Mouse (Mus musculus) spleen, postnatal 10 days (tissue): ENCODE results near the gene Ggn.
A peak's percentile ranks its signal among the peaks of the same experiment; 100 is the strongest.
"Not testable (repeated sequence)": the region's sequence is repeated elsewhere in the genome, so short reads cannot be mapped to it uniquely, and the experiment has no call there.

Source experiments
- DNase-seq, 2 experiments: peaks; one replicate each; pipeline ENCODE4 v3.0.0; 2021 to 2022; ENCODE audit warnings: low spot score in 2 of 2

Gene Ggn

DNA sequence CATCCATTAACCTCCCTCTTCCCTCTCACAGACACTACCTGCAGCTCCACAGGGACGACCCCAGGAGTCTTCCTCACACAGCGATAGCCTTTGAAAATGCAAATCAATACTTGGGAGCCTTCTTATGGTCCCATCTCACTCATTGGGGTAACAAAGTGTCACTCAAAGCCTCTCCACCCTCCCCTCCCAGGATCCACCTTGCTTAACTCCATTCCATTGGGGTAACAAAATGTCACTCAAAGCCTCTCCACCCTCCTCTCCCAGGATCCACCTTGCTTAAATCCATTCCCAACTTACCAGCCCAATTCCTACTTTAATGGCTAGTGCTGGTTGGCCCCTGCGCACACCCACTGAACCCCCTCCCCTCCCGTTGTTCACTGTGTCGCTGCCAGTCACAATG lies 11.7 kb upstream of the Ggn start:
- DNase-seq, result no peak

DNA sequence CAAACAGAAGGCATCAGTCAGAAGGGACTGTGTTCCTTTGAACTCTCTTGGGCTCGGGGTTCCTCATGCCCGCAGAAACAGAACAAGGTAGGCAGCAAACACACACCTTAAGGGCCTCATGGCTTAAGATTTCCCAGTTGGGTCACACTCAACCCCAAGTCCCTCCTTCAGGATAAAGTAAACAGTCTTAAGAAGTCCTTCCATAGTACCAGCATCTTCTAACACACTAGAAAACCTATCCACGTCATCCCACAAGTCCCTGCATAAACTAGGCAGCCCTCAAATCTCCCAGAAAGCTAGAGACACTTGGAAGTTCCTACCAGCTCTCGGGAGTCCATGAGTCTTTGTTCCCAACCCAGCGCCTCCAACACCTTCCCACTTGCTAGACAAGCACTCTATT lies 7.7 kb upstream of the Ggn start:
- no peak for DNase-seq

DNA sequence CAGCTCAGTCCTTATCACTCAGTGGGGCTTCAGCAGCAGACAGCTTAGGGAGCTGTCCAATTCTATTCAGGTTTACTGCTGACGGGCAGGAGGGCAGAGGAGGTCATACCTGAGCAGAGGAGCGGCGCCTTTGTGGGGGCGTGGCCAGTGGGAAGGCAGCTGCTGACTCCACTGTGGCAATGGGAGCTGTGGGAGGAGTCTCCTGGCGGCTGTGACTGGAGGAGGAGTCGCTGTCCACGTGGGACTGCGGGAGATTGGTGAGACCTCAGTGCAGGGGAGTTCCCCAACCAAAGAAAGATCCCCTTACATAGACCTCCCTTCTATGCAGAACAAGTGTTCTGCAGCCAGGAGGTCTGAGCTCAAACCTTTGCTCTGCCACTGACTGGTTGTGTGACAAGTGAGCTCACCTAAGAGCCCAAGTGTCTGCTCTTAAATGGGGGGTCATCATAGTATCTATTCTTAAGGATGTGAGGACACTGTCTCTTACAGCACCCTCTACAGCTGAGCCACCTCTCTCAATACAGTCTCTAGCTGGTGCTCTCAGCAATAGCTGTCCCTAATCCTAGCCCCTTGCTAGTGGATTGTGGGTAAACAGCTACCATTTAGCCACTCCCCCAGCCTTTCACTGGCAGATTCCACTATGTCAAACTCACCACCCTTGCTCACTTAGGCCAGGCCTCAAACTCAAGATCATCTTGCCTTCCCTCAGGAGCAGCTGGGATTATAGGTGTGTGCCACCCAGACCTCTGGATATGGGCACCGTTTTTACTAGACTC lies 7.1 kb upstream of the Ggn start:
- DNase-seq, result peak in 1 of 2 experiments; percentile 55

DNA sequence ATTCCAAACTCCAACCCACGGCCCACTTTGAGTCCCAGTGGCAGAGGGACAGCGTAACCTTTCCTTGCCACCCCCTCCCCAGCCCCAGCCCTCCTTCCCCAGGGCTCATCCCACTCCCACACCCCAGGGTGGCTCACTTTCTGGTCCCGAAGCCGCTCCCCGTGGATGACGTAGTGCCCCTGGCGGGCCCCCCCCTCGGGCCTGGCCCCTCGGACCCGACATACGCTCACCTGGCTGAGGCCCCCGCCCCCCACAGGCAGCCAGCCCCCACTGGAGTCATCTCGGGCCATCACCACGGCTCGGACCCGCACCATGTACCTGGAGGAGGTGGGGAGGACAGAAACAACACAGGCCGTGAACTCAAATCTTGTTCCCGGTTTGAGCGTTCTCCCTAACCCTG lies 2.4 kb upstream of the Ggn start:
- no peak for DNase-seq

DNA sequence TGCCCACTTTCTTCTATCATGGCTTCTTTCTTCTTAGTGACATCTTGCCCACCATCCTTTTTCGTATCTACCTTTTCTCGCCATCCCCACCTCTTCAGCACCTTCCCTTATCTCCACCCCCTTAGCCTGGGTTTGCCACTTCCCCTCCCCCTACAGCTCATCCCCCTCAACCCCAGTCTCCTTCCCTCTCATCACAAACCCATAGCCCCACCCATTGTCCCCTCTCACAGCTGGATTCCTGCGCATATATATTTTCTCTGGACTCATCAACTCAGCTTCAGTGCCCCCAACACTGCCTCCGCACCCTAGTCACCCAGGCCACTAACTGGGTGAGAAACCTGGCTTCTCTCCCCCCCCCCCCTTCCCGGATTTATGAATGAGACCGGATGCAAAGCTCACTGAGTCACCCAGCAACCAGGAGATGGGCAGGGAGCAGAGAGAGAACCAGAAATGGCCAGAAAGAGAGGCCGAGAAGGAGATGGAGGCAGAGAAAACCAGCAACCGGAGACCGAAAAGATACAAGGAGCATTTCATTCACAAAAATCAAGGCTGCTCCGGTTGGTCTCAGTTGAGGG lies 1.8 kb upstream of the Ggn start:
- no peak for DNase-seq

DNA sequence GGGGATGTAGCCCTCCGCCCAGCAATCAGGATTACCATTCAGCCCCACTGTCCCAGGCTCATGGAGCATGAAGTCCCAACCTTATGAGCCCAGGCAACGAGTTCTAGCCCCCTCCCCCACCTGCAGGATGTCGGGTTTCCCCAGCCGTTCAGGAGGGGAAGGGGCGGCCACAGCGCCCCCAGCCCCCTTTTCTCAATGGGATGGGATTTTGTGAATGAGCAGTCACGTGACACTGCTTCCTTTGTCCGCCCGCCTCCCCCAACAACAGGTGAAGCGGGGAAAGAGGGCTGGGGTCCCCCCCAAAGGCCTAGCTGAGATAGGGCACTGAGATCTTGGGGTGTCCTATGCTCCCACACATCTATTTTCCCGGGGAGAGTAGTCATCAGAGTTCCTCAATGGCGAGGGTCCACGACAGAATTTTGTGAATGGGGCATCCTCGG lies 1.2 kb upstream of the Ggn start:
- no peak for DNase-seq

DNA sequence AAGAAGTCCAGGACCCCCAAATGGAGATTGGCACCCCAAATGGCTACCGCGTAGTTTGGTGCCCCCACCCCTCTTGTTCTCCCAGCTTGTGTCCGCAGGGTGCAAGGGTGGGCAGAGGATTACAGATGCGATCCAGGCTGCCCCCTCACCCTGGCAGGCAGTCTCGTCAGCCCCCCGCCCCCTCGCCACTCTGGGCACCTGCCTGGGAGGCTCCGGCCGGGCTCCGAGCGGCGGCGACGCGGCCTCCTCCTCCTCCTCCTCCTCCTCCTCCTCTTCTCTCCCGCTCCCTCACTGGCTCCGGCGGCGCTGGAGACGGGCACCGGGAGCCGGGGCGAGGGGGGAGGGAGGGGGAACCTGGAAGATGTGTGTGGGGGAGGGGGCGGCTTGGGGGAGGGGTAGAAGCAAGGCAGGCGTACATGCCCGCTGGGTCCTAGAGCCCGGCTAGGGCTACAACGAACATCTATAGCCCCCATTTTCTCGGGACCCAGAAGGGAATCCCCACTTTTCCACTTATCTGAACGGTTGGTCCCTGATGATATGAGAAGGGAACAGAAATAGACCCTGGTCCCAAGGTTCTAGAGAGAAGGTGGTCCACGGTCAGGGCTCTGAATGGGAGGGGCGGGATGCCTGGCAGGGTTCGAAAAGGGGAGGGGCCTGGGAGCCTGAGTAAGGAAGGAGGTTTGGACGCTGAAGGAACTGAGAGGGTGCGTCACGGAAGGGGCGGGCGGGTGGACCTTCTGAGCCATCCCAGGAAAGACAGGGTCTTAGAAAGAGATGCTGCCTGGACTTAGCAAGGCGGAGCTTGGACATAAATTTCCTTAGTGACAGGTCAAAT lies 562 bp upstream of the Ggn start:
- peak in 1 of 2 experiments; percentile 43 for DNase-seq

DNA sequence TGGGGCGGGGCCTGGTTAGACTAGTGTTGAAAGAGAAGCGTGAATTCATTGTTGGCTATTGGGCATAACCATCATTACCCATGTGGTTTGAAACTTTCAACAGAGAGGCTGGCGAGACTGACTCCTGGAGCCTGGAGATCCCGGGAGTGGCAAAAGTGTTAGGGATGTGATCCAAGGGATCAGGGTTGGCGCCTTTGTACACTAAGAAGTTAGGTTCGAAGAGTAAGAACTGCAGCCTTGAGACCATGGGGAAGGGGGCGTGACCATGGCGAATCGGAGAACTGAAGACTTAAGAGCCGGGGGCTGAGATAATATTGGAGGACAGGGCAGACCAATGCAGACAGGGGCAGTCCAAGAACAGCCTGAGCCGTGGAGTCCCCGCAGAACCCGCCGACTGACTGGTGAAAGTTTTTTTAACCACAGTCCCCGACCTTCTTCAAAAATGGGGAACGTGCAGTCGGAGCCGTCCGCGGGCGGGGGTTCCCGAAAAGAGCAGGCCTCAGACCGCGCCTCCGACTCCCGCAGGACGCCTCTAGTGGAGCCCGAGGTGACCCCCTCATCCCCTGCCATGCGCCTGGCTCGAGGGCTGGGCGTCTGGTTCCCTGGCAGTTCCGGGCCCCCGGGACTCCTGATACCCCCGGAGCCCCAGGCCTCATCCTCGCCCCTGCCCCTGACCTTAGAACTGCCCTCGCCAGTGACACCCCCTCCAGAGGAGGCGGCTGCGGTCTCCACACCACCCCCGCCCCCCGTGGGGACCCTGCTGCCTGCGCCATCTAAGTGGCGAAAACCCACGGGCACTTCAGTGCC lies 948 bp downstream of the Ggn start:
- DNase-seq, result peak in 1 of 2 experiments; percentile 54

DNA sequence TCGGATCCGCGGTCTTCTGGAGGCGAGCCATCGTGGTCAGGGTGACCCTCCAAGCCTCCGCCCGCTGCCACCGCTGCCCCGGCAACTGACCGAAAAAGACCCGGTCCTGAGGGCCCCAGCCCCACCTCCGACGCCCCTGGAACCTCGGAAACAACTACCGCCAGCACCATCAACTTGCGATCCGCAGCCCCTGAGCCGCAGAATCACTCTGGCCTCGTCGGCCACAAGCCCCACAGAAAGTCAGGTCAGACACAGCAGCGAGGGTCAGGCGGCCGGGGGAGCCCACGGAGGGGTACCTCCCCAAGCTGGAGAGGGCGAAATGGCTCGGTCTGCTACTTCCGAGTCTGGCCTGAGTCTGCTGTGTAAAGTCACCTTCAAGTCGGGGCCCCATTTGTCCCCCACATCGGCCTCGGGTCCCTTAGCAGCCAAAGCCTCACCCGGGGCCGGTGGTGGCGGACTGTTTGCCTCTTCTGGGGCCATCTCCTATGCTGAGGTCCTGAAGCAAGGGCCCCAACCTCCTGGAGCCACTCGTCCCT lies 1.6 kb downstream of the Ggn start:
- DNase-seq, result no peak

DNA sequence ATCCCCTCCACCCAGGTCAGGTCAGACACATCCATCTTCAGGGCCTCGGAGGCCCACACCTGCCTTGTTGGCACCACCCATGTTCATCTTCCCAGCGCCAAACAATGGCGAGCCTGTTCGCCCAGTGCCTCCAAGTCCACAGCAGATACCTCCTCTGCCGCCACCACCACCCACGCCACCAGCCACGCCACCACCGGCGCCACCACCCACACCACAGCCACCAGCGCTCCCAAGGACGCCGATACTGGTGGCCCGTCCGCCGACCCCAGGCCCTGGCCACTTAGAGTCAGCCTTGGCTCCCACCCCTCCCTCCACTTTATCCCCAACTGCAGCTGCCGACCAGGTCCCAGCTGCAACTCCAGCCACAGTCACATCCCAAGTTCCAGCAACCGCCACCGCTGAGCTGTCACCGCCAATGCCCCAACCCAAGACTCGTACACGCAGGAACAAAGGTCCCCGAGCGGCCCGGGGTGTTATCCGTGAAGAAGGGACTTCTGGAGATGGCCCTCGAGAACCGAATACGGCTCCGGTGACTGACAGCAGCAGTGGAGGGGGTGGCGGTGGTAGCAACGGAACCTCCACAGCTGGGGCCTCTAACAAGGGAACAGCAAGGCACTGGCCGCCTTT lies 2.5 kb downstream of the Ggn start:
- no peak for DNase-seq

DNA sequence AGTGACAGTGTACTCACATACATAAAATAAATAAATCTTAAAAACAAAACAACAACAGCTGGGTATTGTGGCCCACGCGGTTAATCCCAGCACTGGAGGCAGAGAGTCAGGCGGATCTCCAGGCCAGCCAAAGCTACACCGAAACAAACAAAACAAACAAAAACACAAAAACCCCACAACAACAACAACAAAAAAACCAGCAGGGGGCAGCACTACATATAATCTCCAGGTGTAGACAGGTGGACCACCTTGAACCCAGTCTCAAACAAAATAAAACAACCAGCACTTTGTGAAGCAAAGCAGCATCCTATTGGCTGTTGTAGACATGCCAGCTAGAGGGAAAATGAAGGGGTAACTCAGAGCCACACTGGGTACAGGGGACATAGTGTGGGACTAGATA lies 8.1 kb downstream of the Ggn start:
- peak in 1 of 2 experiments; percentile 26 for DNase-seq

DNA sequence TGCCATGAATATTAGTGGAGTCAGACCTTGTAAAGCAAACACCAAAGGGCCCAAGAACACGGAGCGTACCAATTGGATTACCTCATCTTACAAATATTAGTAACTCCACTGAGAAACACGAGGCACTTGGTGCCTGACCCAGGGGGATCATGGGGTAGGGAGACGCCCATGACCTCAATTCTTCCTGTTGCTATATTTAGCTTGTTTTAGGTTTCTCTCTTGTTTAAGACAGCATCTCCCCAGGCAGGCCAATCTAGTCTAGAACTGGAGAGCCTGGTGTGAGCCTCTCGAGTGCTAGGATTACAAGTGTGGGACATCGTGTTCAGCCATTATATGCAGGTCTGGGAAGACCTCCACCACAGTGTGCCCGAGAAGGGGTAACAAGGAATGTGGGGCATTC lies 9.3 kb downstream of the Ggn start:
- peak in 1 of 2 experiments; percentile 25 for DNase-seq

DNA sequence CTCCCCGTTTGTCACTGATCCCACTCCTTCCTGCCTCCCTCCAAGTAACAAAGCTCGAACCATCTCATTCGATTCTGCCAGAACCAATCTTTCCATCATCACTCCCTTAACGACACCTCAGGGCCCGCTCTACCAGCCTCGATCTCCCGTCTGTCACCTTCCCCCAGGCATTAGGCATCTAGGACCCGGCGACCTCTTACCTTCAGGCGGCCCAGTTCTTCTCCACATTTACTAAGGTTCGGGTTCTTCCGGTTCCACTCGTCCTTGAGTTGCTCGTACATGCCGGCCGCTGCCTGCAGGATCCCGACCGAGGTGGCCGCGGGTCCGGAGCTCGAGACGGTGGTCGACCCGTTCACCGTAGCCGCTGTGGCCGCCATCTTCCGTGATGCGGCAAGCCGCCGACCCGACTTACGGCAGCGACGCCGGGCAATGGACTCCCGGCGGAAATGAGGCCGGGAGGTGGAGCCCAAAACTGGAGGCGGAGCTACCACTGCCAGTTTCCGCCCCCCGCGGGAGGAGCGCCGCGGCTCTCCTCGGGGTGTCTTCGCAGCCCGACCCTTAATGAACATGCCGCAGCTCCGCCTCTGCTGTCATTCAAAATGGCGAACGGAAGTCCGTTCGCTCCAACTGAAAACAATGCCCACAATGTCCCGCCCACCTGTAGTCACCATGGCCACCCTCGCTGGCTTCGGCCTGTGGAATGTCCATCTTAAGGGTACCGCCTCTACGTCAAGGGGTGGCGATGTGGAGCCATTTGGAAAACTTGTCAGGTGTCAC lies 10.3 kb downstream of the Ggn start, which contains the start of gene Psmd8:
TSS of gene Psmd8 (minus strand) at position 625 of the 777 bp plus-strand sequence.
- DNase-seq, result peak; percentile 89 to 96

DNA sequence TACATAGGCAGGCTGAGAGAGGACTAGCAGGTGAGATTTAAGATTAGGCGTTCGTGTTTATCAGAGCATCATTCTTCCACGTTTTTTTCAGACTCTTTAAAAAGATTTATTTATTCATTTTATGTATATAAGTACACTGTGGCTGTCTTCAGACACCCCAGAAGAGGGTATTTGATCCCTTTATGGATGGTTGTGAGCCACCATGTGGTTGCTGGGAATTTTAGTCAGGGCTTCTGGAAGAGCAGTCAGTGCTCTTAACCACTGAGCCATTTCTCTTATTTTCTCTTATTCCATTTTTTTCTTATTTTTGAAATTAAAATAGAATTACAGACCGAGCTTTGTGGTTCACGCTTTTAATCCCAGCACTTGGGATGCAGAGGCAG lies 10.8 kb downstream of the Ggn start:
- DNase-seq, result no peak

DNA sequence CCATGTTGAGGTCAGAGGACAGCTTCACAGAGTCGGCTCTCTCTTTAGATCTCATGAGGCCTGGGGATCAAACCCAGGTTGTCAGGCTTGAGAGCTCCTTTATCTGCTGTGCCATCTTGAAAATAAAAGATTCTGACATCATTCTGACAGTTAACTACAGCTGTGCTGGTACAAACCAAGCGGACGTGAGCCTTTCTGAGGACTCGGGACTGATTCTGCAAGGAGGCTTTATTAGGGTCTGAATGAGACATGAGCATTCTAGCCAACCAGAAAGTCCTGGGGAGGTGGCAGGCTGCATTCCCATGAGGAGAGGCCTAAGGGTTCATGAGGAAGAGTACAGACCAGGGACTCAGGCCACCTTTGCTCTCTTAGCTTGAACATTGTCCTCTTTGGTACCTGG lies 11.3 kb downstream of the Ggn start:
- DNase-seq, result not testable (repeated sequence)

DNA sequence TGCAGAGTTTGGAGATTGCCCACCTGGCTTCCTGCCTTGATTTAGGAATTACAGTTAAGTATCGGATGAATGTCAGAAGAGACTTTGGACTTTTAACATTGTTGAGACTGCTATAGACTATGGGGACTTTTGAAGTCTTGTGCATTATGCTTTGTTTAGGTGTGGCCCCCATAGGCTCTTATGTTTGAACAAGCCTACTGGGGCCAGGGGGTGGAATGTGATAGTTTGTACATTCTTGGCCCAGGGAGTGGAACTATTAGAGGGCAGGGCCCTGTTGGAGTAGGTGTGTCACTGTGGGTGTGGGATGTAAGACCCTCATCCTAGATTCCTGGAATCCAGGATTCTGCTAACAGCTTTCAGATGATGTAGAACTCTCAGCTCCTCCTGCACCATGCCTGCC lies 24.2 kb downstream of the Ggn start:
- not testable (repeated sequence) for DNase-seq

DNA sequence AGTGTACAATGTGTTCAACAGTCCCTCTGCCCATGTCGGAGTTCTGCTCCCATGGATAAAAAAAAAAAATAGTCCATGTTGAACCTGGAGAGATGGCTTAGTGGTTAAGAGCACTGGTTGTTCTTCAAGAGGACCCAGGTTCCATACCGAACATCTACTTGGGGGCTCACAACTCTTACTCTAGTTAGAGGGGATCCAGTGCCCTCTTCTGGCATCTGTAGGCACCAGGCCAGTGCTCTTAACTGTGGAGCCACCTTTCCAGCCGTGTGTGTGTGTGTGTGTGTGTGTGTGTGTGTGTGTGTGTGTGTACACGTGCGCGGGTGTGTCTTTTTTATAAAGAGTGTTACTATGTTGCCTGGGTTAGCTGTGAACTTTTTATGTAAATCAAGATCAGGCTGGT lies 32.6 kb downstream of the Ggn start:
- DNase-seq, result no peak

DNA sequence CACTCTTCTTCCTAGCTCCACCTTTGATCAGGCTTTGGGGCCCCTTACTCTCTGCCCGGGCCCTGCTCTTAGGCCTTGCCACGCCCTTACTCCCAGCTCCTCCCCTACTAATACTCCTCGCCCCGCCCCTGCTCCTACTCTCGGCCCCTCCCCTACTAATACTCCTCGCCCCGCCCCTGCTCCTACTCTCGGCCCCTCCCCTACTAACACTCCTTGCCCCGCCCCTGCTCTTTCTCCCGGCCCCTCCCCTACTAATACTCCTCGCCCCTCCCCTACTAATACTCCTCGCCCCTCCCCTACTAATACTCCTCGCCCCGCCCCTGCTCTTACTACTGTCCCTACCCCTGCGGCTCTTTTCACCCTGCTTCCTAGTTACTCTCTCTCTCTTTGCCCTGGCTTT lies 41.0 kb downstream of the Ggn start:
- peak in 1 of 2 experiments; percentile 69 for DNase-seq

DNA sequence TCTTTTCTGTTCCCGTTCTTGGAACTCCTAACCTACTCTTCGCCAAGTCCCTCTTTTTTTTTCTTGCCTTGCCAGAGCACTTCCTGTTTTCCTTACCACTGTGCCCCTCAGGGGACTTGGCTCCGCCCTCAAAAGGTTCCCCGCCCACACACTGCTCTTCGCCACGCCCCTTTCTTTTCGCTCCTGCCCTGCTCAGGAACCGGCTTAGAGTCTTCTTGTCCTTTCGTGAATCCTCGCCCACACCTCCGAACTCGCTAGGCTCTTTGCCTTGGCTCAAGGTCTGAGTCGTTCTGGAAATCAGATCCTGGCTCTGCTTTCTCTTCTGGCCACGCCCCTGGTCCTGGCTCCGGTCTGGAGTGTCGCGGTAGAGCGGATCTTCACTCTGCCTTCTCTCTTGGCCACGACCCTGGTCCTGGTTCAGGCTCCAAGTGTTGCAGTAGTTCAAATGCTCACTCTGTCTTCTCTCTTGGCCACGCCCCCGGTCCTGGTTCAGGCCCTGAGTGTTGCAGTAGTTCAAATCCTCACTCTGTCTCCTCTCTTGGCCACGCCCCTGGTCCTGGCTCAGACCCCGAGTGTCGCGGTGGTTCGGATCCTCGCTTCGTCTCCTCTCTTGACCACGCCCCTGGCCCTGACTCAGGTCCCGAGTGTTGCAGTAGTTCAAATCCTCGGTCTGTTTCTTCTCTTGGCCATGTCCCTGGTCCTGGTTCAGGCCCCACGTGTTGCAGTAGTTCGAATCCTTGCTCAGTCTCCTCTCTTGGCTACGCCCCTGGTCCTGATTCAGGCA lies 41.6 kb downstream of the Ggn start:
- DNase-seq, result peak; percentile 69 to 87
